Mouse (Mus musculus) neural tube, embryonic 11.5 days (tissue): ENCODE results near the gene Zmynd15. TPM values are rescaled to one million over a fixed set of nuclear protein-coding genes. Genes with fewer than 3 reads are reported as not detected.
"Not testable (repeated sequence)": the region's sequence is repeated elsewhere in the genome, so short reads cannot be mapped to it uniquely, and the experiment has no call there.

Experiments
- ATAC-seq: fragments of 200-750 bp; cut with Nextera tagmentation; 2 replicates; pipeline ENCODE4 v1.8.0; 2017; ENCODE audit warnings: moderate number of reproducible peaks, mild to moderate bottlenecking, moderate TSS enrichment, moderate library complexity; ENCODE audit not compliant: insufficient read depth, low FRiP score, low TSS enrichment
- DNase-seq: peaks from one replicate; pipeline ENCODE4 v3.0.0-alpha.2; 2015; ENCODE audit warnings: low spot score
- H3K27ac ChIP-seq: fragments of 300-500 bp; sonication (generic); 2 replicates; pipeline ENCODE4 v1.5.1; 2014; ENCODE audit warnings: low read depth, mild to moderate bottlenecking, low read length
- H3K27me3 ChIP-seq: fragments of 300-500 bp; sonication (generic); 2 replicates; pipeline ENCODE4 v1.6.1; 2014; ENCODE audit warnings: mild to moderate bottlenecking, low read length, mixed read lengths; ENCODE audit not compliant: control insufficient read depth, insufficient read depth
- H3K36me3 ChIP-seq: fragments of 300-500 bp; sonication (generic); 2 replicates; pipeline ENCODE4 v1.6.1; 2014; ENCODE audit warnings: mild to moderate bottlenecking, low read length, moderate library complexity, mixed read lengths; ENCODE audit not compliant: control insufficient read depth, insufficient read depth
- H3K4me1 ChIP-seq: fragments of 300-500 bp; sonication (generic); 2 replicates; pipeline ENCODE4 v1.6.1; 2014; ENCODE audit warnings: low read length, mixed read lengths; ENCODE audit not compliant: control insufficient read depth, insufficient read depth
- H3K4me2 ChIP-seq: fragments of 300-500 bp; sonication (generic); 2 replicates; pipeline ENCODE4 v1.6.1; 2014; ENCODE audit warnings: low read depth, mild to moderate bottlenecking, moderate library complexity
- H3K4me3 ChIP-seq: fragments of 300-500 bp; sonication (generic); 2 replicates; pipeline ENCODE4 v1.5.1; 2014; ENCODE audit warnings: low read depth, low read length
- H3K9ac ChIP-seq: fragments of 300-500 bp; sonication (generic); 2 replicates; pipeline ENCODE4 v1.6.1; 2014; ENCODE audit warnings: mild to moderate bottlenecking, low read length
- H3K9me3 ChIP-seq: fragments of 300-500 bp; sonication (generic); 2 replicates; pipeline ENCODE4 v1.6.1; 2016; ENCODE audit warnings: low read length; ENCODE audit not compliant: control insufficient read depth
- WGBS: fragments of 180-500 bp; shearing (Covaris S2); extraction: QIAGEN DNeasy Blood & Tissue Kit; methylation state at CpG from one replicate; pipeline ENCODE4 v1.1.7; 2014; 5-methylcytosine and 5-hydroxymethylcytosine counted together
- polyA plus RNA-seq: library from polyadenylated mRNA; unstranded; fragments of >200 nt; fragmentation: Nextera tagmentation; extraction: Ambion mirVana; gene quantifications from 2 replicates; pipeline ENCODE4 v1.2.1, GENCODE M21; 2014

Zmynd15 gene
- polyA plus RNA-seq, 1 experiment from 2014 or later = not detected

GRCm38 (mm10) chr11:70473291-70473690, 14.1 kb downstream of the Zmynd15 start:
- not testable (repeated sequence) for H3K4me2 ChIP-seq, H3K4me3 ChIP-seq, H3K27ac ChIP-seq, H3K4me1 ChIP-seq, ATAC-seq, H3K27me3 ChIP-seq, DNase-seq, H3K9me3 ChIP-seq, H3K9ac ChIP-seq, H3K36me3 ChIP-seq
- WGBS = 94% methylated on average over 5 of the region's 5 CpGs

GRCm38 (mm10) chr11:70474872-70475534, 15.8 kb downstream of the Zmynd15 start:
- no peaks in the 10 kb centered on the region for H3K36me3 ChIP-seq
- H3K9ac ChIP-seq = no peak overlapping the region
- no peaks in the 10 kb centered on the region for H3K9me3 ChIP-seq
- WGBS = 83% methylated on average over 12 of the region's 12 CpGs
- H3K4me1 ChIP-seq = no peaks in the 10 kb centered on the region
- no peak overlapping the region for H3K27ac ChIP-seq
- H3K4me3 ChIP-seq = no peak overlapping the region
- no peak for DNase-seq
- H3K4me2 ChIP-seq = no peak overlapping the region
- no peak for ATAC-seq
- no peaks in the 10 kb centered on the region for H3K27me3 ChIP-seq

- DNase-seq (no peak), ATAC-seq (no peak)
- Histone ChIP-seq H3K9me3 (no peaks in the 10 kb centered on the region), H3K4me3 (no peak overlapping the region), H3K4me1 (no peaks in the 10 kb centered on the region), H3K4me2 (no peak overlapping the region), H3K27ac (no peak overlapping the region), H3K9ac (no peak overlapping the region), H3K27me3 (no peaks in the 10 kb centered on the region), H3K36me3 (no peaks in the 10 kb centered on the region)
- WGBS = 64% methylated on average over 2 of the region's 2 CpGs
These were observed 26.3 kb downstream of the Zmynd15 start for GRCm38 (mm10) chr11:70485498-70485897.

GRCm38 (mm10) chr11:70487816-70488215, 28.6 kb downstream of the Zmynd15 start:
- no peak overlapping the region for H3K4me2 ChIP-seq
- no peaks in the 10 kb centered on the region for H3K27me3 ChIP-seq
- H3K9me3 ChIP-seq = no peaks in the 10 kb centered on the region
- no peaks in the 10 kb centered on the region for H3K36me3 ChIP-seq
- DNase-seq = no peak
- no peak overlapping the region for H3K4me3 ChIP-seq
- no peaks in the 10 kb centered on the region for H3K4me1 ChIP-seq
- ATAC-seq = no peak
- no peak overlapping the region for H3K27ac ChIP-seq
- H3K9ac ChIP-seq = no peak overlapping the region
- 42% methylated on average over 4 of the region's 4 CpGs for WGBS

- Histone ChIP-seq H3K4me3 (no peak overlapping the region), H3K4me1 (no peaks in the 10 kb centered on the region), H3K9ac (no peak overlapping the region), H3K36me3 (no peaks in the 10 kb centered on the region), H3K27ac (no peak overlapping the region), H3K27me3 (no peaks in the 10 kb centered on the region), H3K4me2 (no peak overlapping the region), H3K9me3 (no peaks in the 10 kb centered on the region)
- WGBS = 93% methylated on average over 3 of the region's 3 CpGs
- ATAC-seq (no peak), DNase-seq (no peak)
These were observed 29.9 kb downstream of the Zmynd15 start for GRCm38 (mm10) chr11:70489138-70489537.

- 88% methylated on average over 6 of the region's 6 CpGs for WGBS
- no peak for DNase-seq
These were observed 30.5 kb downstream of the Zmynd15 start for GRCm38 (mm10) chr11:70489684-70490083.

GRCm38 (mm10) chr11:70499566-70500475, 40.6 kb downstream of the Zmynd15 start:
- Histone ChIP-seq H3K9ac (no peak overlapping the region), H3K4me1 (no peaks in the 10 kb centered on the region), H3K27ac (no peak overlapping the region), H3K9me3 (no peaks in the 10 kb centered on the region), H3K4me3 (no peak overlapping the region), H3K27me3 (no peaks in the 10 kb centered on the region), H3K36me3 (no peaks in the 10 kb centered on the region), H3K4me2 (no peak overlapping the region)
- WGBS = 76% methylated on average over 14 of the region's 14 CpGs
- DNase-seq = no peak
- ATAC-seq = no peak

More at GRCm38 (mm10) chr11:70489684-70490083, 30.5 kb downstream of the Zmynd15 start:
- H3K4me2 ChIP-seq = no peak overlapping the region
- no peaks in the 10 kb centered on the region for H3K9me3 ChIP-seq
- H3K36me3 ChIP-seq = no peaks in the 10 kb centered on the region
- no peak overlapping the region for H3K9ac ChIP-seq
- H3K27ac ChIP-seq = no peak overlapping the region
- H3K4me3 ChIP-seq = no peak overlapping the region
- no peak for ATAC-seq
- no peaks in the 10 kb centered on the region for H3K27me3 ChIP-seq
- H3K4me1 ChIP-seq = no peaks in the 10 kb centered on the region

GRCm38 (mm10) chr11:70500476-70500812, 41.2 kb downstream of the Zmynd15 start:
- Histone ChIP-seq H3K27ac (no peak overlapping the region), H3K4me1 (no peaks in the 10 kb centered on the region), H3K4me3 (no peak overlapping the region), H3K36me3 (no peaks in the 10 kb centered on the region), H3K4me2 (no peak overlapping the region), H3K9ac (no peak overlapping the region), H3K27me3 (no peaks in the 10 kb centered on the region), H3K9me3 (no peaks in the 10 kb centered on the region)
- WGBS = 91% methylated on average over 1 of the region's 1 CpGs
- DNase-seq (no peak), ATAC-seq (no peak)

GRCm38 (mm10) chr11:70502018-70502417, 42.8 kb downstream of the Zmynd15 start:
- Histone ChIP-seq H3K27ac (no peak overlapping the region), H3K4me1 (no peaks in the 10 kb centered on the region), H3K4me3 (no peak overlapping the region), H3K9me3 (no peaks in the 10 kb centered on the region), H3K4me2 (no peak overlapping the region), H3K36me3 (no peaks in the 10 kb centered on the region), H3K9ac (no peak overlapping the region), H3K27me3 (no peaks in the 10 kb centered on the region)
- no peak for DNase-seq
- ATAC-seq = no peak
- WGBS = 71% methylated on average over 3 of the region's 3 CpGs
